In the genomic region with DNA sequence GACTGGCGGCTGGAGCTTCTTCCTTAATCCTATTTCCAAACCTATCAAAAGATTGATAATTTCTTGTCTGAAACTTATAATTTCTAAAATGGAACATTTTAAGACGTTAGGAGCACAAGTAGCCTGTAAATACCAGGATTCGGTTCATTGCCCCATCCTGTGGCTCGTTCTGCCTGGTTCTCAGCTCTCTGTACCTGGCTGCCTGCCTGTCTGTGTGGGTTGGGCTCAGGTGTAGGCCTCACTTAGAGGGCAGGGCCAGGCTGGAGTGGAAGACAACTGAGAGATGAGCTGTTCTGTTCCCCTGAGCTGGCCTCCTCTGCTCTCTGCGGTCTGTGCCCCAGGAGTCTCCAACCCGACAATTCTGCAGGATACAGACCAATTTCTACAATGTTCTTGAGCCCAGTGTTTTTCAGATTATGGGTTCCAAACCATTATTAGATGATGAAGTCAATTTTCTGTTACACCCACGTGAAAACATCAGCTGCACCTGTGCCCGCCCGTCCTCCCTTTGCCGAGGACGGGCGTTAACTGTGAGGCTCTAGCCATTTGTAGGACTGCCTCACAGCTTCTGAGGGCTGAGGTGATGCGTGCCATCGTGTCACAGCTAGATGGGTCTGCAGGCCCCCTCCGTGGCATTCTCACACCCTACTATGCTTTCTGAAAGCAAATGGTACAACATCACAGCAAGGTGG, we compare ENCODE assay signal across 26 mouse cellular contexts.
DNase-seq lines count a peak whose midpoint lies in the region; ATAC-seq lines count a peak whose summit lies in the region.
"Had no signal": no experiment of that assay in that cellular context is flagged by ENCODE, and none has a peak within 500 bp of the region (broad histone marks: within the 10 kb centered on the region; RNA-seq: fewer than 3 reads in every experiment).

No protein-coding gene starts in this region.

- H3K36me3 ChIP-seq in hindbrain, embryonic 10.5 days: peaks cover 56% of the 10 kb centered on the region
- peaks cover 26% of the 10 kb centered on the region for H3K36me3 ChIP-seq in hindbrain, embryonic 12.5 days
- H3K36me3 ChIP-seq in megakaryocyte, embryonic 14.5 days (replicated peaks; ENCODE audit: low read length): peaks cover 99% of the 10 kb centered on the region
- H3K36me3 ChIP-seq in kidney, embryonic 16.5 days (ENCODE audit: insufficient read depth, low read length): peaks cover 3% of the 10 kb centered on the region
- H3K36me3 ChIP-seq: hindbrain, embryonic 15.5 days; neural tube, embryonic 15.5 days had no signal

- DNase-seq in hindbrain, embryonic 10.5 days (ENCODE audit: low spot score): no peak
- peak; percentile 69 to 73 for DNase-seq in kidney, postnatal 36 days
- no peak for DNase-seq in frontal cortex, postnatal 25 days (ENCODE audit: low spot score in 2 of 2)
- DNase-seq in right cerebral cortex, postnatal 36 days (ENCODE audit: low spot score in 2 of 2): no peak
- DNase-seq: adrenal gland, adult 8-10 months; cerebellum, adult 8-10 months; cerebellum, postnatal 25 days; gastrocnemius, postnatal 10 days; retina, postnatal 1 day; right cerebral cortex, postnatal 14 days; thymus, postnatal 14 days had no signal

- ATAC-seq in hindbrain, embryonic 12.5 days (ENCODE audit: low FRiP score): no peak
- no peak for ATAC-seq in megakaryocyte, adult 5-6 weeks (ENCODE audit: poor library complexity, severe bottlenecking)
- no peak for ATAC-seq in kidney, embryonic 16.5 days (ENCODE audit: low FRiP score, low TSS enrichment)
- ATAC-seq: activated CD4-positive, CD25-positive, alpha-beta regulatory T cell, adult 4 months; forebrain, embryonic 15.5 days; inflammation-experienced regulatory T-cells, adult 6 months; midbrain, embryonic 13.5 days had no signal

- no peak overlapping the region for H3K4me3 ChIP-seq in hindbrain, embryonic 10.5 days
- H3K4me3 ChIP-seq in hindbrain, embryonic 12.5 days: no peak overlapping the region
- H3K4me3 ChIP-seq in megakaryocyte, embryonic 14.5 days (replicated peaks): peak overlapping the region; percentile 26
- H3K4me3 ChIP-seq in kidney, embryonic 16.5 days (ENCODE audit: low read length): no peak overlapping the region
- H3K4me3 ChIP-seq: forebrain, embryonic 15.5 days; heart, embryonic 15.5 days; hindbrain, embryonic 15.5 days; limb, embryonic 13.5 days; lung, embryonic 15.5 days; midbrain, embryonic 13.5 days; neural tube, embryonic 15.5 days had no signal

- H3K27me3 ChIP-seq in hindbrain, embryonic 10.5 days (ENCODE audit: insufficient read depth, poor library complexity, severe bottlenecking): no peaks in the 10 kb centered on the region
- no peaks in the 10 kb centered on the region for H3K27me3 ChIP-seq in hindbrain, embryonic 12.5 days
- H3K27me3 ChIP-seq in megakaryocyte, embryonic 14.5 days (replicated peaks): no peaks in the 10 kb centered on the region
- H3K27me3 ChIP-seq in kidney, embryonic 16.5 days (ENCODE audit: insufficient read depth, low read length): no peaks in the 10 kb centered on the region
- H3K27me3 ChIP-seq: CH12.LX; forebrain, embryonic 15.5 days; heart, embryonic 15.5 days; hindbrain, embryonic 15.5 days; limb, embryonic 13.5 days; lung, embryonic 15.5 days; midbrain, embryonic 13.5 days; neural tube, embryonic 15.5 days had no signal

- no peak overlapping the region for H3K9ac ChIP-seq in hindbrain, embryonic 12.5 days
- H3K9ac ChIP-seq in kidney, embryonic 16.5 days (replicated peaks; ENCODE audit: low read length): no peak overlapping the region; the same call in 1 of the 2 replicates
- H3K9ac ChIP-seq: forebrain, embryonic 15.5 days; heart, embryonic 15.5 days; hindbrain, embryonic 15.5 days; limb, embryonic 13.5 days; lung, embryonic 15.5 days; midbrain, embryonic 13.5 days; neural tube, embryonic 15.5 days had no signal

- H3K9me3 ChIP-seq in hindbrain, embryonic 10.5 days: no peaks in the 10 kb centered on the region
- H3K9me3 ChIP-seq in hindbrain, embryonic 12.5 days (replicated peaks): no peaks in the 10 kb centered on the region
- no peaks in the 10 kb centered on the region for H3K9me3 ChIP-seq in megakaryocyte, embryonic 14.5 days
- no peaks in the 10 kb centered on the region for H3K9me3 ChIP-seq in kidney, embryonic 16.5 days (ENCODE audit: low read length)
- H3K9me3 ChIP-seq: forebrain, embryonic 15.5 days; heart, embryonic 15.5 days; hindbrain, embryonic 15.5 days; limb, embryonic 13.5 days; lung, embryonic 15.5 days; midbrain, embryonic 13.5 days; neural tube, embryonic 15.5 days had no signal

- H3K27ac ChIP-seq in hindbrain, embryonic 10.5 days: peak overlapping the region; percentile 50; the same call in 1 of the 2 replicates
- no peak overlapping the region for H3K27ac ChIP-seq in hindbrain, embryonic 12.5 days
- peak overlapping the region; percentile 40 for H3K27ac ChIP-seq in kidney, embryonic 16.5 days (ENCODE audit: low read length)
- H3K27ac ChIP-seq: forebrain, embryonic 15.5 days; heart, embryonic 15.5 days; hindbrain, embryonic 15.5 days; limb, embryonic 13.5 days; lung, embryonic 15.5 days; midbrain, embryonic 13.5 days; neural tube, embryonic 15.5 days had no signal

- WGBS in hindbrain, embryonic 10.5 days: 89% methylated on average over 15 of the region's 15 CpGs
- 86% methylated on average over 15 of the region's 15 CpGs for WGBS in hindbrain, embryonic 12.5 days
- 65% methylated on average over 15 of the region's 15 CpGs for WGBS in kidney, embryonic 16.5 days

- no peak overlapping the region for H3K4me2 ChIP-seq in hindbrain, embryonic 12.5 days (replicated peaks)
- no peak overlapping the region for H3K4me2 ChIP-seq in kidney, embryonic 16.5 days (replicated peaks; ENCODE audit: low read depth, low read length)
- H3K4me2 ChIP-seq: forebrain, embryonic 15.5 days; heart, embryonic 15.5 days; hindbrain, embryonic 15.5 days; limb, embryonic 13.5 days; liver, embryonic 11.5 days; lung, embryonic 15.5 days; midbrain, embryonic 13.5 days; neural tube, embryonic 15.5 days had no signal

- peaks cover 33% of the 10 kb centered on the region for H3K4me1 ChIP-seq in hindbrain, embryonic 10.5 days (replicated peaks)
- peaks cover 23% of the 10 kb centered on the region for H3K4me1 ChIP-seq in hindbrain, embryonic 12.5 days
- H3K4me1 ChIP-seq in megakaryocyte, embryonic 14.5 days: peaks cover 99% of the 10 kb centered on the region
- H3K4me1 ChIP-seq in kidney, embryonic 16.5 days (ENCODE audit: insufficient read depth, low read length): peaks cover 18% of the 10 kb centered on the region
- H3K4me1 ChIP-seq: lung, embryonic 15.5 days had no signal

Comparison
In these comparisons a context has a peak if more than half of its experiments do, and no peak if none do; other contexts are left out.
1. DNase-seq: peak in kidney, postnatal 36 days (2 of 2); none in hindbrain, embryonic 10.5 days (single experiment), frontal cortex, postnatal 25 days (0 of 2) and right cerebral cortex, postnatal 36 days (0 of 2).